Mouse (Mus musculus) limb, embryonic 10.5 days (tissue): ENCODE measurements around the gene Cep162. TPM values are rescaled to one million over a fixed set of nuclear protein-coding genes. Genes with fewer than 3 reads are reported as not detected.

Experiments used
- DNase-seq: peaks from one replicate; pipeline ENCODE4 v3.0.0-alpha.2; 2017; ENCODE audit warnings: low spot score
- H3K27ac ChIP-seq: fragments of 300-500 bp; sonication (generic); 2 replicates; pipeline ENCODE4 v1.5.1; 2016; ENCODE audit warnings: mild to moderate bottlenecking
- H3K27me3 ChIP-seq: fragments of 300-500 bp; sonication (generic); 2 replicates; pipeline ENCODE4 v1.6.1; 2016; ENCODE audit warnings: low read depth, mild to moderate bottlenecking; ENCODE audit not compliant: poor library complexity, severe bottlenecking
- H3K36me3 ChIP-seq: fragments of 300-500 bp; sonication (generic); 2 replicates; pipeline ENCODE4 v1.6.1; 2016; ENCODE audit warnings: mild to moderate bottlenecking, moderate library complexity
- H3K4me1 ChIP-seq: fragments of 300-500 bp; sonication (generic); 2 replicates; pipeline ENCODE4 v1.6.1; 2016
- H3K4me3 ChIP-seq: fragments of 300-500 bp; sonication (generic); 2 replicates; pipeline ENCODE4 v1.5.1; 2016; ENCODE audit warnings: mild to moderate bottlenecking, moderate library complexity
- H3K9me3 ChIP-seq: fragments of 300-500 bp; sonication (generic); replicated peaks from 2 replicates; pipeline ENCODE4 v1.6.1; 2016; ENCODE audit warnings: mild to moderate bottlenecking
- WGBS: fragments of 180-500 bp; shearing (Covaris S2); methylation state at CpG from one replicate; pipeline ENCODE4 v1.1.7; 2016; 5-methylcytosine and 5-hydroxymethylcytosine counted together
- polyA plus RNA-seq: library from polyadenylated mRNA; unstranded; fragments of >200 nt; fragmentation: Nextera tagmentation; extraction: Ambion mirVana; gene quantifications from 2 replicates; pipeline ENCODE4 v1.2.1, GENCODE M21; 2016

Gene Cep162
- polyA plus RNA-seq, 1 experiment from 2014 or later: 11.7 TPM

- H3K27ac ChIP-seq: no peak overlapping the region
- H3K4me1 ChIP-seq: peaks cover 4% of the 10 kb centered on the region; the same call in 1 of the 2 replicates
- no peak for DNase-seq
- no peak overlapping the region for H3K4me3 ChIP-seq
- no peaks in the 10 kb centered on the region for H3K27me3 ChIP-seq
- no peaks in the 10 kb centered on the region for H3K9me3 ChIP-seq
- H3K36me3 ChIP-seq: peaks cover 72% of the 10 kb centered on the region
- 90% methylated on average over 3 of the region's 3 CpGs for WGBS
Observed at GRCm38 (mm10) chr9:87197277-87197676, 58.1 kb downstream of the Cep162 start.

- 49% methylated on average over 1 of the region's 1 CpGs for WGBS
- Histone ChIP-seq H3K4me3 (no peak overlapping the region), H3K36me3 (peaks cover 65% of the 10 kb centered on the region), H3K27ac (no peak overlapping the region), H3K9me3 (peaks cover 2% of the 10 kb centered on the region; the same call in 1 of the 2 replicates), H3K4me1 (peaks cover 4% of the 10 kb centered on the region; the same call in 1 of the 2 replicates), H3K27me3 (no peaks in the 10 kb centered on the region)
- DNase-seq: no peak
Observed at GRCm38 (mm10) chr9:87193721-87194120, 61.6 kb downstream of the Cep162 start.

- Histone ChIP-seq H3K36me3 (peaks cover 26% of the 10 kb centered on the region), H3K9me3 (peaks cover 2% of the 10 kb centered on the region; the same call in 1 of the 2 replicates), H3K4me3 (no peak overlapping the region), H3K4me1 (no peaks in the 10 kb centered on the region), H3K27ac (no peak overlapping the region), H3K27me3 (no peaks in the 10 kb centered on the region)
- WGBS: 92% methylated on average over 4 of the region's 4 CpGs
- DNase-seq: no peak
Observed at GRCm38 (mm10) chr9:87187336-87187735, 68.0 kb downstream of the Cep162 start.

GRCm38 (mm10) chr9:87182231-87182630, 73.1 kb downstream of the Cep162 start:
- no peaks in the 10 kb centered on the region for H3K27me3 ChIP-seq
- DNase-seq: no peak
- no peak overlapping the region for H3K27ac ChIP-seq
- H3K9me3 ChIP-seq: no peaks in the 10 kb centered on the region
- no peak overlapping the region for H3K4me3 ChIP-seq
- no peaks in the 10 kb centered on the region; the same call in 1 of the 2 replicates for H3K4me1 ChIP-seq
- no peaks in the 10 kb centered on the region for H3K36me3 ChIP-seq
- 93% methylated on average over 10 of the region's 10 CpGs for WGBS

- Histone ChIP-seq H3K4me3 (no peak overlapping the region), H3K27ac (no peak overlapping the region), H3K27me3 (no peaks in the 10 kb centered on the region), H3K36me3 (no peaks in the 10 kb centered on the region), H3K9me3 (no peaks in the 10 kb centered on the region), H3K4me1 (no peaks in the 10 kb centered on the region; the same call in 1 of the 2 replicates)
- DNase-seq: no peak
- 58% methylated on average over 7 of the region's 7 CpGs for WGBS
Observed at GRCm38 (mm10) chr9:87178534-87178933, 76.8 kb downstream of the Cep162 start.

- no peaks in the 10 kb centered on the region for H3K27me3 ChIP-seq
- no peak for DNase-seq
- H3K4me1 ChIP-seq: no peaks in the 10 kb centered on the region
- H3K4me3 ChIP-seq: no peak overlapping the region
- 88% methylated on average over 3 of the region's 3 CpGs for WGBS
- no peaks in the 10 kb centered on the region for H3K9me3 ChIP-seq
- no peaks in the 10 kb centered on the region for H3K36me3 ChIP-seq
- no peak overlapping the region for H3K27ac ChIP-seq
Observed at GRCm38 (mm10) chr9:87171517-87171916, 83.8 kb downstream of the Cep162 start.

GRCm38 (mm10) chr9:87170891-87171290, 84.4 kb downstream of the Cep162 start:
- Histone ChIP-seq H3K27me3 (no peaks in the 10 kb centered on the region), H3K4me1 (no peaks in the 10 kb centered on the region), H3K36me3 (no peaks in the 10 kb centered on the region), H3K9me3 (no peaks in the 10 kb centered on the region), H3K4me3 (no peak overlapping the region), H3K27ac (no peak overlapping the region)
- 90% methylated on average over 3 of the region's 3 CpGs for WGBS
- DNase-seq: no peak

GRCm38 (mm10) chr9:87169144-87169543, 86.2 kb downstream of the Cep162 start:
- H3K27ac ChIP-seq: no peak overlapping the region
- WGBS: 92% methylated on average over 12 of the region's 12 CpGs
- no peak for DNase-seq

GRCm38 (mm10) chr9:87168051-87168450, 87.3 kb downstream of the Cep162 start:
- no peak for DNase-seq
- H3K4me1 ChIP-seq: no peaks in the 10 kb centered on the region
- no peak overlapping the region for H3K27ac ChIP-seq
- no peaks in the 10 kb centered on the region for H3K9me3 ChIP-seq
- no peak overlapping the region for H3K4me3 ChIP-seq
- no peaks in the 10 kb centered on the region for H3K36me3 ChIP-seq
- WGBS: 70% methylated on average over 3 of the region's 3 CpGs
- H3K27me3 ChIP-seq: no peaks in the 10 kb centered on the region

More at GRCm38 (mm10) chr9:87169144-87169543, 86.2 kb downstream of the Cep162 start:
- no peaks in the 10 kb centered on the region for H3K27me3 ChIP-seq
- no peaks in the 10 kb centered on the region for H3K4me1 ChIP-seq
- no peaks in the 10 kb centered on the region for H3K36me3 ChIP-seq
- no peak overlapping the region for H3K4me3 ChIP-seq
- no peaks in the 10 kb centered on the region for H3K9me3 ChIP-seq

- DNase-seq: no peak
- Histone ChIP-seq H3K27ac (no peak overlapping the region), H3K4me3 (no peak overlapping the region), H3K4me1 (no peaks in the 10 kb centered on the region), H3K36me3 (no peaks in the 10 kb centered on the region), H3K9me3 (no peaks in the 10 kb centered on the region), H3K27me3 (no peaks in the 10 kb centered on the region)
- WGBS: 78% methylated on average over 9 of the region's 9 CpGs
Observed at GRCm38 (mm10) chr9:87167001-87167830, 88.1 kb downstream of the Cep162 start.

GRCm38 (mm10) chr9:87162559-87162958, 92.8 kb downstream of the Cep162 start:
- no peak for DNase-seq
- H3K4me1 ChIP-seq: no peaks in the 10 kb centered on the region
- no peaks in the 10 kb centered on the region for H3K27me3 ChIP-seq
- H3K36me3 ChIP-seq: no peaks in the 10 kb centered on the region
- H3K9me3 ChIP-seq: no peaks in the 10 kb centered on the region
- H3K4me3 ChIP-seq: no peak overlapping the region
- H3K27ac ChIP-seq: no peak overlapping the region
- 81% methylated on average over 4 of the region's 4 CpGs for WGBS

- Histone ChIP-seq H3K4me3 (no peak overlapping the region), H3K27ac (no peak overlapping the region), H3K27me3 (peaks cover 3% of the 10 kb centered on the region; the same call in 1 of the 2 replicates), H3K4me1 (no peaks in the 10 kb centered on the region), H3K9me3 (no peaks in the 10 kb centered on the region), H3K36me3 (no peaks in the 10 kb centered on the region)
- DNase-seq: no peak
- 100% methylated on average over 1 of the region's 1 CpGs for WGBS
Observed at GRCm38 (mm10) chr9:87152641-87153325, 102.6 kb downstream of the Cep162 start.

GRCm38 (mm10) chr9:87147927-87148326, 107.4 kb downstream of the Cep162 start:
- H3K9me3 ChIP-seq: no peaks in the 10 kb centered on the region
- H3K4me1 ChIP-seq: peaks cover 17% of the 10 kb centered on the region
- WGBS: 78% methylated on average over 2 of the region's 2 CpGs
- DNase-seq: no peak
- H3K27ac ChIP-seq: no peak overlapping the region
- H3K36me3 ChIP-seq: no peaks in the 10 kb centered on the region
- peaks cover 49% of the 10 kb centered on the region for H3K27me3 ChIP-seq
- no peak overlapping the region for H3K4me3 ChIP-seq
